Mouse (Mus musculus): Measurements from ENCODE around the gene Snx32.

DNA sequence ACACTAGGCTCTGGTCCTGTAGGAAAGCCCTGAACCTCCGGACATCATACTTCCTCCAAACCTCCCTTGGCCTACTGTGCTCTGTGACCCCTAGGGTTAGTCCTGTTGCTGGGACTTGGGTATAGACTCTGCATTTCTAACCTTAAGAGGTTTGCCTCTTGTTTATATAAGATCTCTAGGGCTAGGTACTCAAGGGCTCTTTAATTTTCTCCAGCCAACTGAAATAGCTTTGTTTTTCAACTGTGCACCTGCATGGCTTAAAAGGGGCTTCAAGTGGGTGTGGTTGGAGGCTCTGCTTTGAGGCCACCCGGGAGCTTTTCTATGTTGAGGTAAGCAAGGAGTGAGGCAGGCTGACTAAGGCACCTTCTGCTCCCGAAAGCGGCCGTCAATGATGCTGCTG lies 25.8 kb downstream of the Snx32 start:
- TF ChIP-seq POLR2A (IDR thresholded peaks at IDR 0.05; ENCODE audit: borderline replicate concordance, insufficient read depth, low read length) (no peak), CTCF (IDR thresholded peaks at IDR 0.05; ENCODE audit: borderline replicate concordance, insufficient read depth, low read depth, low read length) (no peak)

All from cerebellum, adult 2 months (tissue).